Mouse (Mus musculus): ENCODE results near the gene Qrich1. TPM values are rescaled to one million over a fixed set of nuclear protein-coding genes. Genes with fewer than 3 reads are reported as not detected.

Qrich1 gene
- total RNA-seq, 2 experiments from 2014 or later, result 108 to 129 TPM

DNA sequence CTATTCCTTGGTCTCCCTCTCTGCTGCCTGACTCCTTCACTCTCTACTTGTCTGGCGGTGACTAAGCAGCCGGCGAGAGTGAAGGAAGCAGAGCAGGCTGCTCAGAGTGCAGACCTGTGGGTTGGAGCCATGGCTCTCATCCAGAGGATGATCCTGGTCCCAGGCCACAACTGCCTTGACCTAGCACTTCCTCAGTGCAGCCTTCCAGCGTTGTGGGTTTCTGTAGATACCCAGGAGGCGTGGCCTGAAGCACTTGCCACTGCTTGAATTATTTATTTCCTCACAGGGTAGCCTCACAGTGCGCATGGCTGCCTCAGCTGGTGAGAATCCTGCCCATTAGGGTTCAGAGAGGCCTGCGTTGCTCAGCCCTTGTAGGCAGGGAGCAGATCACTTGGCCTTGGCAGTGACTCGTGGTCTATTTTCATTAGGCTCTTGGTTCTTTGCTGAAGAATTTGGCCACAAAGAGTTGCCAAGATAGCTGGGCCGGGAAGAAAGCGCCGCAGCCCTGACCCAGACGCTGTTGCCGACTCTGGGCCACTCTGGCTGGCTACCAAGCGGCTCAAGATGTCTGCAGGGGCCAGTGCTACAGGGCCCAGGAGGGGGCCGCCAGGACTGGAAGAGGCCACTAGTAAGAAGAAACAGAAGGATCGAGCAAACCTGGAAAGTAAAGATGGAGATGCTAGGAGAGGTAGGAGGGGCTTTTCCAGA lies 24.4 kb upstream of the Qrich1 start:
- DNase-seq, result peak; percentile 82

DNA sequence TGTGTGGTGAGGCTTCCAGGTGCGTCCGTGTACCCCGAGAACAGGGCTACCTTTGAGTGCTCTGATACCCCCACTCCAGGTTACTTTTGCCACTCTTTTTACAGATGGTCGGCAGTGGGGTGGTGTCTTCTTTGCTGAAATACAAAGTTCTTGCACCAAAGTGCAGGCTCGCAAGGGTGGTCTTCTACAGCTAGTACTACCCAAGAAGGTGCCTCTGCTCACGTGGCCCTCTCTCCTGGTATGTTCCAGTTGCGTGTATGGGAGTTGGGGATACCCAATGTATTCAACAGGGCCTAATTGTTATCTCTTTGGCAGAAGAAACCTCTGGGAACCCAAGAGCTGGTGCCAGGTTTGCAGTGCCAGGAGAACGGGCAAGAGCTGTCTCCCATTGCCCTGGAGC lies 23.4 kb upstream of the Qrich1 start:
- DNase-seq, result no peak

- no peak for DNase-seq
Measured at GRCm38 (mm10) chr9:108494146-108494825, 22.3 kb upstream of the Qrich1 start.

DNA sequence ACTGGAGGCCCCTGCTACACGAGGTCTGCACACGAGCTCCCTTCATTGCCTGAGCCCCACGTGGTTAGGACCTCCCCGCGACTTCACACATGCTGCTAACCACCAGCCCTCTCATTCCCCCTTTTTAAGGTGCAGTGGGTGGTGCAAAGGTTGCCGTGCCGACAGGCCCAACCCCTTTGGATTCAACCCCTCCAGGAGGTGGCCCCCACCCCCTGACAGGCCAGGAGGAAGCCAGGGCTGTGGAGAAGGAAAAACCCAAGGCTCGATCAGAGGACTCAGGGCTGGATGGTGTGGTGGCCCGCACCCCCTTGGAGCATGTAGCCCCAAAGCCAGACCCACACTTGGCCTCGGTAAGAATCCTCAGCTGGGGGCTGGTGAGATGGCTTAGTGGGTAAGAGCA lies 21.7 kb upstream of the Qrich1 start:
- no peak for DNase-seq

DNA sequence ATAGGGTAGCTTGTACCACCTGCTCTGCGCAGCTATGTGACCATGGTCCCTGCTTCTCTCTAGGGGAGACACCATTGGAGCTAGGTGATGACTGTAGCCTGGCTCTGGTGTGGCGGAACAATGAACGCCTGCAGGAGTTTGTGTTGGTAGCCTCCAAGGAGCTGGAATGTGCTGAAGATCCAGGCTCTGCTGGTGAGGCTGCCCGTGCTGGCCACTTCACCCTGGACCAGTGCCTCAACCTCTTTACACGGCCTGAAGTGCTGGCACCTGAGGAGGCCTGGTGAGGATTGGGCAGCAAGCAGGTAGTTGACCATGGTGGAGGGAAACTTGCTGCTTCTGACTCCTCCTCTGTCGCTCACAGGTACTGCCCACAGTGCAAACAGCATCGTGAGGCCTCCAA lies 17.4 kb upstream of the Qrich1 start:
- DNase-seq, result no peak

DNA sequence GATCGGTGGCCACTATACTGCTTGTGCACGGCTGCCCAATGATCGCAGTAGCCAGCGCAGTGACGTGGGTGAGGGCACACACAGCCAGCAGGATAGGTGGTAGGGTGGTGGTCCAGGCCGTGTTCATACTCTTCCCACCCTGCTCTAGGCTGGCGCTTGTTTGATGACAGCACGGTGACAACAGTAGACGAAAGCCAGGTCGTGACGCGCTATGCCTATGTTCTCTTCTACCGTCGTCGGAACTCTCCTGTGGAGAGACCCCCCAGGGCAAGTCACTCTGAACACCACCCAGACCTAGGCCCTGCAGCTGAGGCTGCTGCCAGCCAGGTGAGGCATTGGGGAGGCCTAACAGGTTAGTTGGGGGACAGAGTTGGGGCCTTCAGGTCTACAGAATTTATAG lies 16.7 kb upstream of the Qrich1 start:
- no peak for DNase-seq

- no peak for DNase-seq
Measured at GRCm38 (mm10) chr9:108506901-108507300, 9.7 kb upstream of the Qrich1 start.

DNA sequence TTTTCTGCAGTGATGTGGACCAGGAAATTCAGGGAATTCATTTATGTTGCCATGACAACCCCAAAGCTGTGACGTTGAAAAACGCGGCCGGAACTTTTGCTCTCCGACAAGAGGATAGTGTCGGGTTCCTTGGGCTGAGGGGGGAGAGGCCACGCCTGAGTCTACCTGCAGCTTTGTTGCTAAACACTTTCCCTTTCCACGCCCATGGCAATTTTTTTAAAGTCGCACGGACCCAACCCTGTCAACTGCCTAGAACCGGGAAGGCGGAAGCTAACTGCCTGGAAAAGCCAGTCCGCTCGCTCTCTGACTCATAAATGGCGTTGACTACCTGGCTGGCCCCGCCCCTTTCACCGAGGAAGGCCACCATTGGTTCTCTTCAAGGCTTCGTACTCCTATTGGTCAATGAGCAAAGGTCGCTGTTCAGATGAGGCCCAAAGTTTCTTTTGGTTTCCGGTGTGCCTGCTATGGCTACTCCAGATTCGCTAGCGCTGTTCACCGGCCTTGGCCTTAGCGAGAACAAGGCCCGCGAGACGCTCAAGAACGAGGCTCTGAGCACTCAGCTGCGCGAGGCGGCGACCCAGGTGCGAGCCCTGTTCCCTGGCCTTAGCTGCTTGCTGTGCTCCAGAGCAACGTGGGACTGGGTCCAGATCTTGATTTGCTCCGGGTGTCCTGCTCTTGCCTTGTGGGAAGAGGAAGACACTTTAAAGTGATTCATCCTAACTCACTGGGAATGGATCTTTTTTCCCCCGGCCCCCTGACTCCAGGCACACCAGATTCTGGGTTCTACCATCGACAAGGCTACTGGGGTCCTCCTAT lies 8.8 kb upstream of the Qrich1 start, which contains the start of gene Qars:
Qars (plus strand) TSS at position 88 of the 816 bp plus-strand sequence.
- peak; percentile 95 for DNase-seq

GRCm38 (mm10) chr9:108508776-108509175 lies 7.8 kb upstream of the Qrich1 start:
- DNase-seq, result no peak

GRCm38 (mm10) chr9:108517253-108517930 lies 786 bp downstream of the Qrich1 start:
- DNase-seq, result peak; percentile 90

DNA sequence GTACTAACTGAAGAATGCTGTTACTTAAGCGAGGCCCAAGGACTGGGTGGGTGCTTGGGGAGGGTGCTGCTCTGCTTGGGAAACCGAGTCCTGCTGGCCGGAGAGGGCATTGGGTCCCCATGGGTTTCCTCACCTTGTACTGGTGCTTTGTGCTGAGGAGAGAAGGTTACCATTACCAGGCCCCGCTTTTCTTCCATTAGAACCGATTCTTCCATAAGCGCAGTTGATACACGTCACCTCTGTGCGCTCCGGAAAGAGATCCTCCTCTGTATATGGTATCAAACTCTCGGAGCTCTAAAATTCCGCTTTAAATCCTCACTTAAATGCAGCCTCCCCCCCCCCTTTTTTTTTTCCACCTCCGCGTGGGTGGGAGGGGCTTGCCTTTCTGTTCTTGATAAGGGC lies 1.3 kb downstream of the Qrich1 start:
- no peak for DNase-seq

DNA sequence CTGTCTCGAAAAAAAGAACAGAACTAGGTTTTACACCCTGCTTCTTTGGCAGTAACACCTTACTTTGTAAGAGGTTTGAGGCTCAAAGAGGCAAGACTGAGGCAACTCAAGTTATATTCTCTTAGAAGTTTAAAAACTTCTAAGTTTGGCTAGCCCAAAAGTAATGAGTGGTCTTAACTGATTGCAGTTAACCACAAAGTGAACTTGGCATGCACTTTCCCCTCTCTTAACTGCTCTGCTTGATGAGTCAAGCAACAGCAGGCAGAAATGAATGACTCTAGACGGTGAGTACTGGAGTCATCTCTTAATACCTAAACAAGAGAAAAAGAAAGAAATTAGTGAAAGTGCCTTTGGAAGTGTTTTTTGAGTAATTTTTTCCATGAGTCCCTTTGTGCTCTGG lies 5.0 kb downstream of the Qrich1 start:
- no peak for DNase-seq

- no peak for DNase-seq
Measured at GRCm38 (mm10) chr9:108523341-108523740, 6.7 kb downstream of the Qrich1 start.

GRCm38 (mm10) chr9:108525400-108525799 lies 8.8 kb downstream of the Qrich1 start:
- peak; percentile 37 for DNase-seq

- DNase-seq, result no peak
Measured at GRCm38 (mm10) chr9:108530954-108531353, 14.3 kb downstream of the Qrich1 start.

GRCm38 (mm10) chr9:108531496-108531895 lies 14.9 kb downstream of the Qrich1 start:
- no peak for DNase-seq

DNA sequence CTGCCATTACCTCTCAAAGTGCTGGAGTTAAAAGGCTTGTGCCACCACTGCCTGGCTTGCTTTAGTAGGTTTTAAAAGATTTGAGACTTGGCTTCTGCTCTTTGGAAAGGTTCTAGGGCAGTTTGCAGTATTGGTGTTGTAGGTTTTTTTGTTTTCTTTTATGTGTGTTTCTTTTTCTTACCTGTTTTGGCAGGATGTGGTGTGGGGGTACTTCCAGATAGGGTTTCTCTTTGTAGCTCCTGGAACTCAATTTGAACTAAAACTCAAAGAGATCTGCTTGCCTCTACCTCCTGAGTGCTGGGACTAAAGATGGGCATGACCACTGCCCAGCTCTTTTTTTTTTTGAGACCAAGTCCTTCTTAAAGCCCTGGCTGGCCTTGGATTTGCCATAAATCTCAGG lies 24.2 kb downstream of the Qrich1 start:
- DNase-seq, result no peak

DNA sequence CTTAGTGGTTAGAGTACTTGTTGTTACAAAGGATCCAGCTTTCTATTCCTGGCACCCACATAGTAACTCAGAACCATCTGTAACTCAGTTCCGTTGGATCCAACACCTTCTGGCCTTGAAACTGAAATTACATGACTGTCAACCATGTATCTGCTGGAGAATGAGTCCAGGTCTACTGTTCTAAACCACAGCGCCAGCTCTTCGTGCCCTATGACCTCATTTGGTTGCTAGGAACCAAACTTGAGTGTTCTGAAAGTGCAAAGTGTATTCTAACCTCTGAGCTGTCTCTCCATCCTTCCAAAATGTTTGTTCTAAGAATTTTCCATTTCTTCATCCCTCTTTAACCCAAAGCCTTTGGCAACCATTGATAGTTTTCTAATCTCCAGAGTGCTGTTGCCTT lies 29.4 kb downstream of the Qrich1 start:
- DNase-seq, result no peak

GRCm38 (mm10) chr9:108546875-108547274 lies 30.3 kb downstream of the Qrich1 start:
- no peak for DNase-seq

DNA sequence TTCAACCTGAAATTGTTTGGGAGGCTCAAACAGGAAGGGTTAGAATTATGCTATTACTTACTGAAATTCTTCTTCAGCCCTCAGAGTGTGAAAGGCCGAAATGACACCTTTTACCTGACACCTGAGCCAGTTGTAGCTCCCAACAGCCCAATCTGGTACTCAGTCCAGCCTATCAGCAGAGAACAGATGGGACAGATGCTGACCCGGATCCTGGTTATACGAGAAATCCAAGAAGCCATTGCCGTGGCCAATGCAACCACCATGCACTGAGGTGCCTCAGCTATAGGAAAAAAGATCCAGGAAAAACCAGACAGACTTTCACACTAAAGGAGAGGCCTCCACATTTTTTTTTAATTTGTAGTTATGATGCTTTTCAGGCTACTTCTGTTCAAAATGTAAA lies 42.6 kb downstream of the Qrich1 start:
- no peak for DNase-seq

GRCm38 (mm10) chr9:108560227-108560841 lies 43.7 kb downstream of the Qrich1 start, which contains the start of gene Impdh2:
TSS of gene Impdh2 (plus strand) at chr9:108560286.
- peak; percentile 97 for DNase-seq

- no peak for DNase-seq
Measured at GRCm38 (mm10) chr9:108563671-108564070, 47.1 kb downstream of the Qrich1 start.
